Mouse (Mus musculus) spleen, postnatal 4 days (tissue): Measurements from ENCODE around the gene Mup10.
"Not testable (repeated sequence)": the region's sequence is repeated elsewhere in the genome, so short reads cannot be mapped to it uniquely, and the experiment has no call there.

ENCODE experiments used
- DNase-seq, 2 experiments: peaks; one replicate each; pipeline ENCODE4 v3.0.0; 2022; ENCODE audit warnings: low spot score in 2 of 2

Gene Mup10

DNA sequence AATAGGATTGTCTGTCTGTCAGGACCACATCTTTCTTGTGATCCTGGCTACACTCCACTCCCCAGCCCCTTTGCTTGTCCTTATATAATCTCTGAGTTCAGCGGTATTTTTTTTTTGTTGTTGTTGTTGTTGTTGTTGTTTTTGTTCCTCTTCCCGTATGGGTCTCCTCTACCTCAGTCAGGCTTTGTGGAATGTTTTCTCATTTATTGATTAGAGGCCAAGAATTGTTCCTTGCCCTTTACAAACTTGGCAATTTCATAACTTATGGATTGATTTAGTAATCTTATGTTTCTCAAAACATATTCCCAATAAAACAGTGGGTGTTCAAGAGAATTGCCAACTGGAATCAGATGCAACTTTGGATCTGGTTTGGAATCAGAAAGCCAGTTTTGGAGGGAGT, at the start of gene Mup10:
Gene Mup10, minus strand, starts transcription at position 101 of the 400 bp plus-strand sequence.
- not testable (repeated sequence) for DNase-seq
